Mouse (Mus musculus) gastrocnemius, postnatal 4 days (tissue): ENCODE data around the gene Fam171a1. TPM values are rescaled to one million over a fixed set of nuclear protein-coding genes. Genes with fewer than 3 reads are reported as not detected.
"Not testable (repeated sequence)": the region's sequence is repeated elsewhere in the genome, so short reads cannot be mapped to it uniquely, and the experiment has no call there.

Experiments
- DNase-seq, 2 experiments: peaks; one replicate each; pipeline ENCODE4 v3.0.0; 2021 to 2022; ENCODE audit warnings: low spot score in 2 of 2, mixed read lengths in 2 of 2
- long read RNA-seq, 2 experiments: library from polyadenylated mRNA; stranded (forward); transcript quantifications; one replicate each; pipeline ENCODE4 v2.0.0; 2021
- total RNA-seq, 2 experiments: library from RNA; stranded (reverse); gene quantifications; 2 replicates each; pipeline ENCODE4 v1.2.3; 2021

Fam171a1 gene
- total RNA-seq: 10 to 100 TPM; 22.6 to 24.7 TPM
- long read RNA-seq, experiment 1, full-length matches to known transcripts: 19 of 34 reads
- long read RNA-seq, experiment 1, partial matches to known transcripts: 13 of 34 reads
- long read RNA-seq, experiment 1, other reads (novel, unspliced or antisense): 2 of 34 reads
- long read RNA-seq, experiment 2, full-length matches to known transcripts: 27 of 50 reads
- long read RNA-seq, experiment 2, partial matches to known transcripts: 21 of 50 reads
- long read RNA-seq, experiment 2, other reads (novel, unspliced or antisense): 2 of 50 reads

- DNase-seq: no peak
These were observed at the start of gene Fam171a1 for GRCm38 (mm10) chr2:3113866-3114265. Gene Fam171a1, plus strand, starts transcription at chr2:3114224.

DNA sequence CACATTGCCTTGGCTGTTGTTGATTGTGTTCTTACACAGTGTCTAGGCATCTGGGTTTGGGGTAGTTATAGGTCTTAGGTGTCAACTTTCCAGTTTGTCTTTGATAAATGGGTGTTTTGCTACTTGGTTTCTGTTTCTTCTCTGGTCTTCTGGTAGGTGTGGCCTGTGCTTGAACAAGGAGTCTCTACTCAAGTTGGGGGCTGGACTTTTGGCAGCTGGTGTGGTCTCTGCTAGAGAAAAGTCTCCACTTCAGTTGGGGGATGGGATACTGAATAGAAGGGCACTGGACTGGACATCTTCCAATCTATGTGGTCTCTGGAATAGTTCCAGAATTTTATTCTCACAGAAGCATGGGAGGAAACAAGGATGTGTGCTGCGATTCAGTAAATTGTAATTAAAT is 44.9 kb upstream of the Fam171a1 start:
- no peak for DNase-seq

DNA sequence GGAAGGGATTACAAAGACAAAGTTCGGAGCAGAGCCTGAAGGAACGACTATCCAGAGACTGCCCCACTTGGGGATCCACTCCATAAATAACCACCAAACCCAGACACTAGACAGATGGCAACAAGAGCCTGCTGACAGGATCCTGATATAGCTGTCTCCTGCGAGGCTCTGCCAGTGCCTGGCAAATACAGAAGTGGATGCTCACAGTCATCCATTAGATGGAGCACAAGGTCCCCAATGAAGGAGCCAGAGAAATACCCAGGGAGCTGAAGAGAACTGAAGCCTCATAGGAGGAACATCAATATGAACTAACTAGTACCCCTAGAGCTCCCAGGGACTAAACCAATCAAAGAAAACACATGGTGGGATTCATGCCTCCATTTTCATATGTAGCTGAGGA is 25.7 kb upstream of the Fam171a1 start:
- DNase-seq: not testable (repeated sequence)

- DNase-seq: no peak
These were observed 24.8 kb upstream of the Fam171a1 start for GRCm38 (mm10) chr2:3089274-3089673.

GRCm38 (mm10) chr2:3096101-3096500 is 17.9 kb upstream of the Fam171a1 start:
- no peak for DNase-seq

DNA sequence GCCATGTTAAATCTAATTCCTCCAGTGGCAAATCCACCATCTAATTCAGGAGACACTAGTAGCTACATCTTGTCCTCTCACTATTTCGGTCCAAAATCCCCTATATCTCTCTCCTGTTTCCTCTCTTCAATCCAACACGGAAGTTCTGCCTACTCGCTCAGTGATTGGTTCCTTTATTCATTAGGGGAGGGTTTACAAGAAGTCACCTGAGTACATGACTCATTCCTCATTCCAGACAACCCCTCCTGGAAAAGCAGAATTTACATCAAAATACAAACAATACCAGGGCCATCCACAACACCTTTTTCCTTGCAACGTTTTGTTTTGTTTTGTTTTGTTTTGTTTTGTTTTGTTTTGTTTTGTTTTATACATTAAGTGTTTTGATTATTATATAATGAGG is 14.1 kb upstream of the Fam171a1 start:
- DNase-seq: no peak

DNA sequence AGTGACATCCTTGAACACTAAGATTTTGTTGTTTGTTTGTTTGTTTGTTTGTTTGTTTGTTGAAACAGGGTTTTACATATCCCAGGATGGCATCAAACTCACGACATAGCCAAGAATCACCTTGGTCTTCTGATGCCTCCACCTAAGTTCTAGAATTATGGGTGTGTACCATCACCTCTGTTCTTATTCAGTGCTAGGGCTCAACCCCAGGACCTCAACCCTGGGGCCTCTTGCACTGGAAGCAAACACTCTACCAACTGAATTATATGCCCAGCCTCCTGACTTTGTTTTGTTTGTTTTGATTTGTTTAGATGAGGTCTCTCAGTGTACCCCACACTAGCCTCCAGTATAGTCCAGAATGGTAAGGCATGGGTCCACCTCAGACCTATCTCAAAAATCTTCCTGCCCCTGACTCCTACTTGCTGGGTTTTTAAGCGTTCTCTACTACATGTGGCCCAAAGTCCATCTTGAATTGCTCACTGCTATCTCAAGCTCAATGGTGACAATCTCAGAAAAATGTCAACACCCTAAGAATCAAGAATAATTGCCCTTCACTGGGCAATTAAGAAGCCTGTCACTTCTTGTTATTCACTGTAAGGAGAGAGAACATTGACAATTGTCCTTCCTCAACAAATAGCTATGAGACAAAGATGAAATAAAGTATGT is 12.6 kb upstream of the Fam171a1 start:
- no peak for DNase-seq

DNA sequence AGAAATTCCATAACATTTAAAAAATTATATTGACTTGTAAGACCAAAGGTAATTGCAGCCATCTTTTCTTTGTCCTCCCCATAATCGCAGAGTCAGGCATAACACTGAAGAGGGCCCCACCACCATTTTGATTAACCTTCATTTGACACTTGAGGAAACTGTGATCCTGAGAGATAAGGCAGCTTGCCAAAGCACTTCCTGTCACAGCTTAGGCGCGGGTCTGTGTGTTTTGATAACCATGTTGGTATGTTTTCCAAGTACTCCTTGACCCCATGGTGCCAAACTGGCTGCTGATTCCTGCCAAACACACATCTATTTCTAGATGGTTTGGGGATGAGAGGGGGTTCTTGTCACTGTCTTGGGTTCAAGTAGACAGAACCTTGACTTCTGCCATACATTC is 11.7 kb upstream of the Fam171a1 start:
- DNase-seq: no peak

GRCm38 (mm10) chr2:3107471-3107870 is 6.6 kb upstream of the Fam171a1 start:
- no peak for DNase-seq

GRCm38 (mm10) chr2:3108431-3108830 is 5.6 kb upstream of the Fam171a1 start:
- DNase-seq: no peak

DNA sequence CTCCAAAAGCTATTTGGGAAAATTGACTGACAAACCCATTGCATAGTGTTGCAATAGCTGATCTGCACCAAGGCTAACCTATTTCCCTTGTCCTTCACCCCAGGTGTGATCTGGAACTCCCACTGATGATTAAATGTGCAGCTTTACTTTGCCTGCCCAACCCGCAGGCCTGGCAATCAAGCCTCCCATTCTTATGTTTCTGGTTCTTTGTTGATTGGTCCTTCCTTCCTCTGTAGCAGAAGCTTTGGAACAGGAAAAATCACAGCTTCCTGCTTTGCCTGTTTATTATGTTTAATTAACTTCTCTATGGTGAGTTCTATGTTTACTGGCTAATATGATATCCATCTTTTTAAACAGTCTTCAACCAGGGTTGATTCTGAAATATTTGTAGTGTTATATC is 5.2 kb upstream of the Fam171a1 start:
- no peak for DNase-seq

DNA sequence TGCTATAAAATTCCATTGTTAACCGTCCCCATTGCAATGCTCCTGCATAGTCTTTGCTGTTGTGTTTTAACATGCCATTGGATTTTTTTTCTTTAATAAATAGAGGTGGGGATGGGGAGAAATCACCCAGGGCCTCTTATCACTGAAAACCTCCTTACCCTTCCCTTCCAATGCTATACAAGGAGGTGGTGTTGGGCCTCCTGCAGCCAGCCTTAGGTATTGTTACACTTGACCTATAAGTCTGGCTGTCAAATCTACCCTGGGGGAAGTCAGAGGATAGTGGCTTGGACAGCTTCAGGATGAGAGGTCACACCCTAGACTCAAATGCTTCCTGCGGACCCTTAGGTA is 3.8 kb downstream of the Fam171a1 start:
- no peak for DNase-seq

DNA sequence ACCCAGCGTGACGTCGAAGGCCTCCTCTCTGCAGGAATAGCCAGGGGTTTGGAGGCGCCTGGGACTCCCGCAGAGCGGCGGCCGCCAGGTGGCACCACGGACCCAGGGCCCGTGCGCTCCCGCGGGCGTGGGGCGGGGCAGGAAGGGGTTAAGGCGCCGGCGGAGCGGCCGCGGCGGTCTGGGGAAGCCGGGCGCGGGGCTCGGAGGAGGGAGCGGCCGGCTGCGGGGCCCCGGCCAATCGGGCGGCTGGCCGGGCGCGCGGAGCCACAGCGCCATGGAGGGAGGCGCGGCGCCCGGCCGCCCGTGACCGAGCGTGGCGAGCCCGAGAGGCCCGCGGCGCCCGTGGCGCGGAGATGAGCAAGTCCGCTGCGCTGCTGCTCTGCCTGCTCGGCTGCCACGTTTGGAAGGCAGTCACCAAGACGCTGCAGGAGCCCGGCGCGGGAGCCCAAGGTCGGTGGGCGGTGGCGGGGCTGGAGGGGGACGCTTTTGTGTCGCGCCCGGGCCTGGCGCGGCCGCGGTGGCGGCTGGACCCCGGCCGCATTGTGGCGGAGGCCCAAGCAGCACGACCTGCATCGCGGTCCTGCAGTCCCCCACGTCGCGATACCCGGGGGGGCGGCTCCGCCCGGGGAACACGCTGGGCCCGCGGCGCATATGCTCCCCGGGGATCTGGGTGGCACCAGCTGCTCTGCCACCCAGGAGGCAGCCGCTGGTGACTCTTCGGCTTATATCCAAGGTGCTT is 4.3 kb downstream of the Fam171a1 start:
- DNase-seq: peak; percentile 90 to 91

GRCm38 (mm10) chr2:3118969-3119368 is 4.9 kb downstream of the Fam171a1 start:
- DNase-seq: no peak

DNA sequence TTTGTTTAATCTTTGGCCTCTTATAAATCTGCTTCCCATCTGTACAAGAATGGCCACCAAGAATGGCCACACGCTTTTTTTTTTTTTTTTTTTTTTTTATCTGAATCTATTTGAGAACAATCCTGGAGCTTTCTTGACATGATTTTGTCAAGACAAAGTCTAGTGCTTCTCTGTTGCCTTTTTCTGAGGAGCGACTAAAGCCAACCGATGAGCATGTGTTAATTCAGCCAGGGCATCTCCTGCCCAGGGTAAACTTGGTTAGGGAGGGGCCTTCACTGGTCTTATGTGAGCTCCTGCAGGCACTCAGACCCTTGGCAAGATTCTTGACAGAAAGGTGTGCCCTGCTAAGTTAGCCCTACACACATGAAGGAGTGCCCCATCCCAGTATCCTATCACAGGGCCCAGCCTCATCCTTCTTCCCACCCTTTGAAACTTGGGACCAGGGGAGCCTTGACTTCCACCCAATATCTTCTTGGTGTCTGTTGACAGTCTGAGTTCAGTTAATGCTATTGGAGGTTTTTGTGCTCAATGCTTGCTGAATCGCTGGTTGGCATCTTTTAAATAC is 5.4 kb downstream of the Fam171a1 start:
- DNase-seq: no peak

DNA sequence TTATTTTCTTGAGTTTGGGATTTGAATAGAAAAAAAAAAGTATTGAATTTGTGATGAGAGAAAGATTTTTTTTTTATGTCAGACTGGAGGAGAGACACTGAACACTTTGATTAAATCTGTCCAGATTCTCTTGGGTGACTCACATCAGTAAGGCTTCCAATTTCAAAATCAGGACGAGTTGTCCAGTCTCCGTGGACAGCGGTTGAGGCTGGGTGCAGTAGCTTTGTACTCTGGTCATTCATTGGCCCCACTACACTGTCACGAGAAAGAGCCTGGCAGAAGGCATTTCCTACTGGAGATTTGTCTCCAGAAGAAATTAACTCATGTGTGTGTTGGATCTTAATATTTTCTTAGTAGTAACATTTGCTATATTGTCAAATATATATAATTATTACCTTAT is 8.5 kb downstream of the Fam171a1 start:
- no peak for DNase-seq

- DNase-seq: no peak
These were observed 13.3 kb downstream of the Fam171a1 start for GRCm38 (mm10) chr2:3127256-3127883.

GRCm38 (mm10) chr2:3128344-3128871 is 14.4 kb downstream of the Fam171a1 start:
- DNase-seq: no peak

DNA sequence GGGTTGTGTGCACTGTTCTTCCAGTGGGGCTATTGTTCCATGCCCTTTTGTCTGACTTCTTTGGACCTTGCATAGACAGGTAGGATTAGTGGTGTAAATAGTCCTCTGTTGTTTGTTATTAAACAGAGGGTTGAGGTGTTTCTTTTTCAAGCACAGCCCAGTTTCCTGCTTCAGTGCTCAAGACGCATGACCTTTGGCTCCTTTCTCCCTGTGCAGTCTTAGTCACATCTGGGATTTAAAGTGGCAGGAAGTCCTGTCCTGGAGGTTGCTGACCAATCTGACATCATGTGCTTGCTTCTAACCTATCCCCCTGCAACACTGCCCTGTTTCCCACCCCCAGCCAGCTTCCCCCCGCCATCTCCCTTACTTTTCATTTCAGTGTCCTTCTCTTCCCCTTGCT is 14.9 kb downstream of the Fam171a1 start:
- DNase-seq: no peak

DNA sequence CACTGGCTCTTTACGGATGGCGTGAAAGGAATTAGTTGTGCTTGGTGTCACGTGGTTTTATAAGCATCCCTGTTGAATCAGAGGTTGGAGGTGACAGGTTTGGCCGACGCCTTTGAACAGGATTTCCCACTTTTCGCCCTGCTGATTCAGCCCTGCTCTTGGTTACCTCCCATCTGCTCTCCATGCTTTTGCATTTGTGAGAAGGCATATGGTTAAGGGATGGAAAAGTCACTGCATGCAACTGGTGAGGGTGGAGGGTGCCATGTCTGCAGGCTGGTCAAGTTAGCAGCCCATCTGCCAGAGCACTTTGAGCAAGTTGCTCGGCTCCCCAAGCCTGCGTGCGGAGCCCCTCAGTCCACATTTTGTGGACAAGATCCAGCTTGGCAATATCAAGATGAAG is 18.4 kb downstream of the Fam171a1 start:
- DNase-seq: no peak

DNA sequence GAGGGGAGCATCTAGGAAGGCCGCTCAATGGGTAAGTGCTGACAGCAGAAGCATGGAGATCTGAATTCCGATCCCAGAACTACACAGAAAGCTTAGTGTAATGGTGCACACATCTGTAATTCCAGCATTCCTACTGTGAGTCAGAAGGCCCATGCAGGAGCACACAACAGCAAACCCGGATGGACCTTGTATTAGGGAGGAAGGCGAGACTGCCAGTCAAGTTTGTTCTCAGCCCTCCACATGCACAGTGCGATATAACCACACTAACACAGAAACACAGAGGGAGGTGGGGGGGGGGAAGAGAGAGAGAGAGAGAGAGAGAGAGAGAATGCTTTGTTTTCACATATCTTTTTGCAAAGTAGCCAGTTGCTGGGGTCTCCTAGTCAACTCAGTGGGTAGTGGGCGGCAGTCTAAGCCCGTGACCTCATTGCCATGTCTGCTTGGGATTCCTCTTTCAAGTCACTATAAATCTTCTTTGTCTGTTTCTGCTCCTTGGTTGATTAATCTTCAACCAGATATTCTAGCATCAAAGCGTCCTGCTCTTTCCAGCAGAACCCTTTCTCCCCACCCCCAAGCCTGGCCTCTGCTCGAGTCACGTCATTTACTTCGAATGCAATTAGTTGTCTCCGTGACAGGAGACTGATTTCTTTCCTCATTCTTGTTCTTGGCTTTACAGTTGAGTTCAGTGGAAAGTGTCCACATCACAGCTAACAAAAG is 20.7 kb downstream of the Fam171a1 start:
- peak in 1 of 2 experiments; percentile 6 for DNase-seq
